Mouse (Mus musculus): ENCODE measurements around the gene Gfy. TPM values are rescaled to one million over a fixed set of nuclear protein-coding genes. Genes with fewer than 3 reads are reported as not detected.

Gfy gene
- polyA plus RNA-seq, 1 experiment from 2014 or later, result not detected

DNA sequence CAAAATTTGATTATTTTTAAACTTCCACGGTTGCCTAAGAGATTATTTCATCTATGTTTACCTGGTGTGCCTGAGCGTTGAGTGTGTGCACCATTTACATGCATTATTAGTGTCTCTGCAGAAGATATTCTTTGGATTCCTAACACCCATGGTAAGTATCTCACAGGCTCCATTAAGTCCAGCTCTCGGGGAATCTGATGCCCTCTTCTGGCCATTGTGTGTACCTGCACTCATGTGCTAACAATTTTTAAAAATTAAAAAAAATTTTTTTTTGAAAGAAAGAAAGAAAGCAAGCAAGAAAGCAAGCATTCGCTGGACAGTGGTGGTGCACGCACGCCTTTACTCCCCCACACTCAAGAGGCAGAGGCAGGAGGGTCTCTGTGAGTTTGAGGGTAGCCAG lies 28.9 kb upstream of the Gfy start:
- TF ChIP-seq EP300 (IDR thresholded peaks at IDR 0.05) (no peak), CTCF (IDR thresholded peaks at IDR 0.05) (no peak)
- Histone ChIP-seq H3K4me3 (ENCODE audit: low read depth, low read length) (no peak overlapping the region), H3K27ac (ENCODE audit: low read length) (no peak overlapping the region), H3K4me2 (replicated peaks; ENCODE audit: low read depth, low read length) (no peak overlapping the region), H3K9ac (replicated peaks; ENCODE audit: low read depth) (no peak overlapping the region), H3K27me3 (replicated peaks; ENCODE audit: insufficient read depth, low read length) (peaks cover 4% of the 10 kb centered on the region; the same call in 1 of the 2 replicates), H3K4me1 (ENCODE audit: insufficient read depth, low read depth, low read length) (no peaks in the 10 kb centered on the region; the same call in 1 of the 2 replicates), H3K36me3 (ENCODE audit: insufficient read depth, low read length) (no peaks in the 10 kb centered on the region), H3K9me3 (ENCODE audit: low read length) (no peaks in the 10 kb centered on the region)
- 71% methylated on average over 6 of the region's 6 CpGs for WGBS
- DNase-seq (ENCODE audit: low spot score) (no peak), ATAC-seq (no peak)

DNA sequence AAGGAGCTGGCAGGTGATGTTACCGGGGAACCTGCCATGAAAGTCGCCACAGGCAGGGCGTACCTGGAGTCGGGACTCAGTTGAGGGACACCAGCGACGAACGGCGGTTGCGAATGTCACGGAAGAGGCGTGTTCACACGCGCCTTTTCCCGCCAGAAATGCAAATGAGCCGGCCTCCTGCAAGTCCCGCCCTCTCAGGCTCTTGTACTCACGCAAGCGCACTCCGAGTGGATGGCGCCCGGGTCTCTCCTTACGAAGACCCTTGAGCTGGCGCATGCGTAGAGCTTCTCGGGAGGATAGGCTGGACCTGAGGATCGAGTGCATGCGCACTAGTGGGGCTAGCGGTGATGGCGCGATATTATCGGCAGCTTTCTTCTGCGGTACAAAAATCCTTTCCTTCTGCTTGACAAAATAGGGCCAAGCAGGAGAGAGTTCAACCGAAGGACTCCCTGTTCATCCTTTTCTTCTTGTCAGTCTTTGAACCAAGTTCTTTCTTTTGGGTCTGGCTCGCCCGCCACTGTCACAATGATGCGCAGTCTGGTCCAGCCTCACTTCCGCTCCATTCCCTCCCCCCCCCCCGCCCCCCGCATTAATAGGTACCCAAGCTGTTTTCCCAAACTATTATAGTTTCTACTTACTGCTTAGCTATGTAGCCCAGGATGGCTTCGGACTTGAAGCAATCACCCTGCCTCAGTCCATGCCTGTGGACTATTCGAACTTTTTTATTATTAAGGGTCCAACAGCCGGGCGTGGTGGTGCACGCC lies 25.2 kb upstream of the Gfy start, which contains the start of gene Ccdc155:
Gene Ccdc155, minus strand, starts transcription at position 513 of the 764 bp plus-strand sequence.
- Histone ChIP-seq H3K4me3 (ENCODE audit: low read depth, low read length) (peak within 1 kb of the TSS; percentile 33), H3K9ac (replicated peaks; ENCODE audit: low read depth) (no peak within 1 kb of the TSS), H3K4me1 (ENCODE audit: insufficient read depth, low read depth, low read length) (no peaks in the 10 kb centered on the region), H3K4me2 (replicated peaks; ENCODE audit: low read depth, low read length) (peak within 1 kb of the TSS; percentile 53), H3K27me3 (replicated peaks; ENCODE audit: insufficient read depth, low read length) (no peaks in the 10 kb centered on the region), H3K27ac (ENCODE audit: low read length) (no peak within 1 kb of the TSS), H3K9me3 (ENCODE audit: low read length) (no peaks in the 10 kb centered on the region), H3K36me3 (ENCODE audit: insufficient read depth, low read length) (no peaks in the 10 kb centered on the region)
- DNase-seq (ENCODE audit: low spot score) (peak; percentile 97), ATAC-seq (peak; percentile 98)
- no peak for TF ChIP-seq CTCF (IDR thresholded peaks at IDR 0.05)
- TF ChIP-seq EP300 (IDR thresholded peaks at IDR 0.05), result no peak
- WGBS, result 6% methylated on average over 41 of the region's 44 CpGs

DNA sequence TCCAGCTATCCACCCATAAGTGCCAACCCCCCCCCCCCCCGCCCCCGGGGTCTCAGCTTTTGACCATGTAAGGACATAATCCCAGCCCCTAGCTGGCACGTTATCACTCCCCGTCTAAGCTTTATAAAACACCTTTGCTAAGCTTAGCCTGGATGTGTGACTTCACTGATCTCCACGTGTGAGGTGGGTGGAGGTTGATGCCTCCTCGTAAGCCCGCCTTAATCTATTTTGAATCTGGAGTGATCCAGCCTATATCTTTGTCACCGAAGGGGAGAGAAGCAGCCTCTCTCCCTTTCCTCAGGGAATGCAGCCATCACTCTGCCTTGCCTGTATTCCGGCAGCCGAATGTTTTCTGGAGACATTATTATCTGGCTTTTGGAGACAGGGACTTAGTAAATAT lies 23.3 kb upstream of the Gfy start:
- H3K4me1 ChIP-seq (ENCODE audit: insufficient read depth, low read depth, low read length), result no peaks in the 10 kb centered on the region
- no peak overlapping the region for H3K27ac ChIP-seq (ENCODE audit: low read length)
- no peak overlapping the region for H3K4me2 ChIP-seq (replicated peaks; ENCODE audit: low read depth, low read length)
- no peak for ATAC-seq
- no peaks in the 10 kb centered on the region for H3K9me3 ChIP-seq (ENCODE audit: low read length)
- H3K9ac ChIP-seq (replicated peaks; ENCODE audit: low read depth), result no peak overlapping the region
- 30% methylated on average over 8 of the region's 10 CpGs for WGBS
- no peak for TF ChIP-seq EP300 (IDR thresholded peaks at IDR 0.05)
- no peak for TF ChIP-seq CTCF (IDR thresholded peaks at IDR 0.05)
- no peak for DNase-seq (ENCODE audit: low spot score)
- no peaks in the 10 kb centered on the region for H3K27me3 ChIP-seq (replicated peaks; ENCODE audit: insufficient read depth, low read length)
- no peak overlapping the region for H3K4me3 ChIP-seq (ENCODE audit: low read depth, low read length)
- no peaks in the 10 kb centered on the region for H3K36me3 ChIP-seq (ENCODE audit: insufficient read depth, low read length)

DNA sequence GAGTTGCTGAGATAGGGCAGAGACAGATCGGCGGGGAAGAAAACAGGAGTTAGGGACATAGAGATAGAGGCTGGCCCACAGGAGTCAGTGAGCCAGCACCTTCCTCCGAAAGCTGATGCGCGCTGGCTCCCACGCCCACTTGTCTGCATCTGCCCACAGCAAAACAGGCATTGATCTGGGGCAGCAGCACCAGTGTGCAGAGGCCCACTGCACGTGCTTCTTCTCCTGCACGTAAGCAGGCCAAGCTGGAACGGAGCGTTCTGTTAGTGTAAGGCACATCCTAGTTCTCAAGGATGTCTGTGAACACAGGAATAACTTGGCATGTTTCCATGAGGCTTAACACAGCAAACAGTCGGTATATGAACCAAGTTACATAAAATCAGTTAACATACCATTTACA lies 19.6 kb upstream of the Gfy start:
- DNase-seq (ENCODE audit: low spot score) (no peak), ATAC-seq (no peak)
- TF ChIP-seq CTCF (IDR thresholded peaks at IDR 0.05) (no peak), EP300 (IDR thresholded peaks at IDR 0.05) (no peak)
- Histone ChIP-seq H3K4me3 (ENCODE audit: low read depth, low read length) (no peak overlapping the region), H3K4me1 (ENCODE audit: insufficient read depth, low read depth, low read length) (no peaks in the 10 kb centered on the region), H3K9ac (replicated peaks; ENCODE audit: low read depth) (no peak overlapping the region), H3K27me3 (replicated peaks; ENCODE audit: insufficient read depth, low read length) (no peaks in the 10 kb centered on the region), H3K36me3 (ENCODE audit: insufficient read depth, low read length) (no peaks in the 10 kb centered on the region), H3K4me2 (replicated peaks; ENCODE audit: low read depth, low read length) (no peak overlapping the region), H3K9me3 (ENCODE audit: low read length) (no peaks in the 10 kb centered on the region), H3K27ac (ENCODE audit: low read length) (no peak overlapping the region)
- 66% methylated on average over 11 of the region's 11 CpGs for WGBS

DNA sequence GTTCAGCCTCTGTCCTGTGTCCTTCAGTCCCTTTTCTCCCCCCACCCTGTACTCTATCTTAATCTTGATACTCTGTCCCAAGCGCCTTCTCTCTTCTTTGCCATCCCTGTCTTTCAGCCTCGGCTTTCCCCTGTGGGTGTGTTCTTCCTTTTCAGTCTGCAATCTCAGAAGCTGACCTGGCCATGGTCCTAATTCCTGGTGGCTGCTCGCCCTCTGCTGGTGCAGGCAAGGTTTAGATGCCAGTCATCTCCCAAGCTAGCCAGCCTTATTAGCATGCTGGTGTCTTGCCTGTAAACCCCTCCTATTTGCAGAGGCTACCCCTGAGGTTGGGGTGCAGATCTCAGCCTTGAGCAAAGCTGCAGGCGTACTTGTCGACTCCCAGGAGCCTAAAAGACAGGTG lies 19.1 kb upstream of the Gfy start:
- H3K4me3 ChIP-seq (ENCODE audit: low read depth, low read length), result no peak overlapping the region
- H3K4me1 ChIP-seq (ENCODE audit: insufficient read depth, low read depth, low read length), result no peaks in the 10 kb centered on the region
- H3K27me3 ChIP-seq (replicated peaks; ENCODE audit: insufficient read depth, low read length), result no peaks in the 10 kb centered on the region
- no peaks in the 10 kb centered on the region for H3K36me3 ChIP-seq (ENCODE audit: insufficient read depth, low read length)
- H3K9ac ChIP-seq (replicated peaks; ENCODE audit: low read depth), result no peak overlapping the region
- no peak overlapping the region for H3K27ac ChIP-seq (ENCODE audit: low read length)
- WGBS, result 9% methylated on average over 5 of the region's 5 CpGs
- H3K4me2 ChIP-seq (replicated peaks; ENCODE audit: low read depth, low read length), result no peak overlapping the region
- DNase-seq (ENCODE audit: low spot score) (peak; percentile 81), ATAC-seq (peak; percentile 69)
- TF ChIP-seq CTCF (IDR thresholded peaks at IDR 0.05) (peak; percentile 95), EP300 (IDR thresholded peaks at IDR 0.05) (no peak)
- H3K9me3 ChIP-seq (ENCODE audit: low read length), result no peaks in the 10 kb centered on the region

DNA sequence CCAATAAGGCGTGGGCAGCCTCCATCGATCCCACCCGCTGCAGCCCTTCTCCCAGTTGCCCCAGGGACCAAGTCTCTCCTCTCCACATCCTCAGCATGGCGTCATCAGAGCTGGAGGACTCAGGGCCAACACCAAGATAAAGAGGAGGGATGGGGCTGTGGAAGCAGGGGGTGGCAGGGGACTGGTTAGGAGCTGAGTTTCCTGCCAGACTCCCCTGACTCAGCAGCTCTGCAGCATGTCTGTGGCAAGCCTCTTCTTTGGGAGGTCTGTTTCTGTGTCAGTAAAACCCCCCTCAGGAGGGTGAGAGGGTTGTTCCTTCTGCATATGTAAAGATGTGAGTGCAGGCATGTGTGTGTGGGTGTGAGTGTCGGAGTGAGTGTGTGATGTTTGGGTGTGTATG lies 17.6 kb upstream of the Gfy start:
- WGBS, result 59% methylated on average over 5 of the region's 5 CpGs
- TF ChIP-seq CTCF (IDR thresholded peaks at IDR 0.05) (no peak), EP300 (IDR thresholded peaks at IDR 0.05) (no peak)
- ATAC-seq, result no peak

More for the DNA sequence above, 17.6 kb upstream of the Gfy start:
- Histone ChIP-seq H3K4me1 (ENCODE audit: insufficient read depth, low read depth, low read length) (no peaks in the 10 kb centered on the region), H3K4me2 (replicated peaks; ENCODE audit: low read depth, low read length) (no peak overlapping the region), H3K27ac (ENCODE audit: low read length) (no peak overlapping the region), H3K9ac (replicated peaks; ENCODE audit: low read depth) (no peak overlapping the region), H3K36me3 (ENCODE audit: insufficient read depth, low read length) (no peaks in the 10 kb centered on the region), H3K27me3 (replicated peaks; ENCODE audit: insufficient read depth, low read length) (no peaks in the 10 kb centered on the region; the same call in 1 of the 2 replicates), H3K4me3 (ENCODE audit: low read depth, low read length) (no peak overlapping the region), H3K9me3 (ENCODE audit: low read length) (no peaks in the 10 kb centered on the region)
- no peak for DNase-seq (ENCODE audit: low spot score)

Data from lung, postnatal 0 days (tissue).